Mouse (Mus musculus) neural tube, embryonic 14.5 days (tissue): ENCODE measurements at regions not wholly inside any gene's neighbourhood (a gene's known extent, or its start where the extent isn't known, plus 50 kb on each side); places are given as distances from the start of the nearest gene placed in this dataset.

Source experiments
- ATAC-seq: fragments of 200-750 bp; cut with Nextera tagmentation; 2 replicates; pipeline ENCODE4 v1.8.0; 2017; ENCODE audit warnings: low read depth, mild to moderate bottlenecking, moderate TSS enrichment, moderate library complexity
- H3K27ac ChIP-seq: fragments of 300-500 bp; sonication (generic); 2 replicates; pipeline ENCODE4 v1.5.1; 2014; ENCODE audit warnings: low read depth, mild to moderate bottlenecking, control low read depth, low read length, moderate library complexity, mixed read lengths
- H3K27me3 ChIP-seq: fragments of 300-500 bp; sonication (generic); 2 replicates; pipeline ENCODE4 v1.6.1; 2014; ENCODE audit warnings: low read length; ENCODE audit not compliant: control insufficient read depth, insufficient read depth
- H3K36me3 ChIP-seq: fragments of 300-500 bp; sonication (generic); 2 replicates; pipeline ENCODE4 v1.6.1; 2014; ENCODE audit warnings: low read length, mixed read lengths; ENCODE audit not compliant: control insufficient read depth, insufficient read depth
- H3K4me1 ChIP-seq: fragments of 300-500 bp; sonication (generic); 2 replicates; pipeline ENCODE4 v1.6.1; 2014; ENCODE audit warnings: low read length; ENCODE audit not compliant: control insufficient read depth, insufficient read depth
- H3K4me2 ChIP-seq: fragments of 300-500 bp; sonication (generic); 2 replicates; pipeline ENCODE4 v1.6.1; 2014; ENCODE audit warnings: mild to moderate bottlenecking, low read depth, low read length, control low read depth
- H3K4me3 ChIP-seq: fragments of 300-500 bp; sonication (generic); 2 replicates; pipeline ENCODE4 v1.5.1; 2014; ENCODE audit warnings: low read depth, low read length, control low read depth, mixed read lengths
- H3K9ac ChIP-seq: fragments of 300-500 bp; sonication (generic); replicated peaks from 2 replicates; pipeline ENCODE4 v1.6.1; 2014; ENCODE audit warnings: low read depth, mild to moderate bottlenecking, control low read depth, low read length, mixed read lengths
- H3K9me3 ChIP-seq: fragments of 300-500 bp; sonication (generic); 2 replicates; pipeline ENCODE4 v1.6.1; 2016; ENCODE audit warnings: low read length; ENCODE audit not compliant: control insufficient read depth
- WGBS: fragments of 180-500 bp; shearing (Covaris S2); extraction: QIAGEN DNeasy Blood & Tissue Kit; methylation state at CpG from one replicate; pipeline ENCODE4 v1.1.7; 2014; 5-methylcytosine and 5-hydroxymethylcytosine counted together

GRCm38 (mm10) chr13:111995716-111996115, 186.9 kb upstream of the Map3k1 start:
- Histone ChIP-seq H3K4me1 (peaks cover 4% of the 10 kb centered on the region), H3K9ac (no peak overlapping the region), H3K27me3 (no peaks in the 10 kb centered on the region), H3K4me2 (no peak overlapping the region), H3K36me3 (no peaks in the 10 kb centered on the region), H3K4me3 (no peak overlapping the region), H3K9me3 (no peaks in the 10 kb centered on the region), H3K27ac (no peak overlapping the region)
- WGBS, result 76% methylated on average over 6 of the region's 6 CpGs
- ATAC-seq, result no peak

GRCm38 (mm10) chr13:111996910-111997309, 188.1 kb upstream of the Map3k1 start:
- H3K9me3 ChIP-seq, result no peaks in the 10 kb centered on the region
- H3K27me3 ChIP-seq, result no peaks in the 10 kb centered on the region
- H3K9ac ChIP-seq, result no peak overlapping the region
- H3K4me2 ChIP-seq, result no peak overlapping the region
- 43% methylated on average over 11 of the region's 11 CpGs for WGBS
- no peak overlapping the region for H3K27ac ChIP-seq
- H3K36me3 ChIP-seq, result no peaks in the 10 kb centered on the region
- peaks cover 11% of the 10 kb centered on the region for H3K4me1 ChIP-seq
- ATAC-seq, result peak; percentile 78; the same call in 1 of the 2 replicates
- no peak overlapping the region for H3K4me3 ChIP-seq

- Histone ChIP-seq H3K27ac (no peak overlapping the region), H3K9me3 (no peaks in the 10 kb centered on the region), H3K4me1 (peaks cover 11% of the 10 kb centered on the region), H3K36me3 (no peaks in the 10 kb centered on the region), H3K4me2 (no peak overlapping the region), H3K27me3 (no peaks in the 10 kb centered on the region), H3K9ac (no peak overlapping the region), H3K4me3 (no peak overlapping the region)
- WGBS, result 80% methylated on average over 11 of the region's 11 CpGs
- no peak for ATAC-seq
Measured at GRCm38 (mm10) chr13:111997980-111998945, 189.5 kb upstream of the Map3k1 start.

- H3K4me1 ChIP-seq, result peaks cover 11% of the 10 kb centered on the region
- H3K9me3 ChIP-seq, result no peaks in the 10 kb centered on the region
- no peak for ATAC-seq
- H3K36me3 ChIP-seq, result no peaks in the 10 kb centered on the region
- no peak overlapping the region for H3K9ac ChIP-seq
- H3K4me3 ChIP-seq, result no peak overlapping the region
- no peaks in the 10 kb centered on the region for H3K27me3 ChIP-seq
- H3K4me2 ChIP-seq, result no peak overlapping the region
- no peak overlapping the region for H3K27ac ChIP-seq
- WGBS, result 92% methylated on average over 6 of the region's 6 CpGs
Measured at GRCm38 (mm10) chr13:111999647-112000292, 191.0 kb upstream of the Map3k1 start.

GRCm38 (mm10) chr13:112000293-112000665, 191.5 kb upstream of the Map3k1 start:
- Histone ChIP-seq H3K27me3 (no peaks in the 10 kb centered on the region), H3K4me2 (no peak overlapping the region), H3K9ac (no peak overlapping the region), H3K4me1 (peaks cover 11% of the 10 kb centered on the region), H3K27ac (no peak overlapping the region), H3K4me3 (no peak overlapping the region), H3K9me3 (no peaks in the 10 kb centered on the region), H3K36me3 (no peaks in the 10 kb centered on the region)
- 48% methylated on average over 6 of the region's 6 CpGs for WGBS
- ATAC-seq, result no peak

- Histone ChIP-seq H3K9ac (no peak overlapping the region), H3K4me3 (no peak overlapping the region), H3K27ac (0 out of 2 replicates have a peak overlapping the region, but pooled peaks have one; percentile 28), H3K27me3 (no peaks in the 10 kb centered on the region), H3K4me1 (peaks cover 11% of the 10 kb centered on the region), H3K4me2 (no peak overlapping the region), H3K9me3 (no peaks in the 10 kb centered on the region), H3K36me3 (no peaks in the 10 kb centered on the region)
- no peak for ATAC-seq
- WGBS, result 10% methylated on average over 5 of the region's 5 CpGs
Measured at GRCm38 (mm10) chr13:112000696-112001095, 191.9 kb upstream of the Map3k1 start.

- no peaks in the 10 kb centered on the region for H3K27me3 ChIP-seq
- no peak overlapping the region for H3K4me2 ChIP-seq
- no peak overlapping the region for H3K9ac ChIP-seq
- H3K4me3 ChIP-seq, result no peak overlapping the region
- 33% methylated on average over 20 of the region's 20 CpGs for WGBS
- H3K4me1 ChIP-seq, result peaks cover 11% of the 10 kb centered on the region
- H3K9me3 ChIP-seq, result no peaks in the 10 kb centered on the region
- peak; percentile 59; the same call in 1 of the 2 replicates for ATAC-seq
- 0 out of 2 replicates have a peak overlapping the region, but pooled peaks have one; percentile 28 for H3K27ac ChIP-seq
- no peaks in the 10 kb centered on the region for H3K36me3 ChIP-seq
Measured at GRCm38 (mm10) chr13:112001155-112002025, 192.6 kb upstream of the Map3k1 start.

GRCm38 (mm10) chr13:112002661-112003347, 194.0 kb upstream of the Map3k1 start:
- Histone ChIP-seq H3K27me3 (no peaks in the 10 kb centered on the region), H3K4me3 (no peak overlapping the region), H3K4me1 (peaks cover 11% of the 10 kb centered on the region), H3K4me2 (no peak overlapping the region), H3K9ac (no peak overlapping the region), H3K9me3 (no peaks in the 10 kb centered on the region), H3K36me3 (no peaks in the 10 kb centered on the region), H3K27ac (no peak overlapping the region)
- 54% methylated on average over 15 of the region's 15 CpGs for WGBS
- ATAC-seq, result no peak
